Mouse (Mus musculus) heart, adult 9 months (tissue): Measurements from ENCODE around the gene Fez2.

Experiments used
- DNase-seq, 2 experiments: peaks; one replicate each; pipeline ENCODE4 v3.0.0; 2022; ENCODE audit warnings: low spot score in 2 of 2

Fez2 gene

DNA sequence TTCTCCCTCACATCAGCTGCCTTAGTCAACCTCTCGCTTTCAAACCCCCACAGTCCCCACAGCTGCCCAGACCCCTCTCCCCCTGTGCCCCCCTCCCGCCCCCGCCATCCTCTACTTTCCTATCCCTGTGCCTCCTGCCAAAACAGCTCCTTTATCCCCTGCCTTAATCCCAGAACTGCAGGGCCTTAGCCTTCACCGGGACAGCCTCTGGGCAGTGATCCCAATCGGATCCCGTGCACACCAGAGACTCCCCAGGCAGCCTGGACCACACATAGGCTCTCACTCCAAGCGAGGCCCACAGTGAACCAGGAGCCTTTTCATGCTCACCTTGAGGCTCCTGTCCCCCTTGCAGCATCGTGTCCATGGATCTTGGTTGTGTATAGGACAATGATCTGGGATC, 49.5 kb downstream of the Fez2 start:
- no peak for DNase-seq

DNA sequence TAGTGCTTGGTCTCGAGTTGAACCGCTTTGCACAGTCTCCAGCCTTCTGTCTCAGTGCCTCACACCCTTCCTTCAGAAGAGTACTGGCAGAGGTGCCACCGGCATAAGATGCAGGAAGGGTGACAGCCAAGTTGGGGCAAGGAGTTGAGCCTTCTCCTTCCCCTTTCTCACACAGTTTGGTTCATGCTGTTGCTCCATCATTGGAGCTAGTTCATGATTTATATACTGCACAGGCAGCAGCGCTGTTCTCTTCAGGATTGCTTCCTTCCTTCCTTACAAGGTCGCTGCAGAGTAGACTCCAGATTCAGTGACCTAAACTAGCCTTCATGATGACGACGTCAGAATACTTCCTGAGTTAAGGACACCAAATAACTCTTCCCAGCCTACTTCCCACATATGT, 51.9 kb downstream of the Fez2 start:
- no peak for DNase-seq

DNA sequence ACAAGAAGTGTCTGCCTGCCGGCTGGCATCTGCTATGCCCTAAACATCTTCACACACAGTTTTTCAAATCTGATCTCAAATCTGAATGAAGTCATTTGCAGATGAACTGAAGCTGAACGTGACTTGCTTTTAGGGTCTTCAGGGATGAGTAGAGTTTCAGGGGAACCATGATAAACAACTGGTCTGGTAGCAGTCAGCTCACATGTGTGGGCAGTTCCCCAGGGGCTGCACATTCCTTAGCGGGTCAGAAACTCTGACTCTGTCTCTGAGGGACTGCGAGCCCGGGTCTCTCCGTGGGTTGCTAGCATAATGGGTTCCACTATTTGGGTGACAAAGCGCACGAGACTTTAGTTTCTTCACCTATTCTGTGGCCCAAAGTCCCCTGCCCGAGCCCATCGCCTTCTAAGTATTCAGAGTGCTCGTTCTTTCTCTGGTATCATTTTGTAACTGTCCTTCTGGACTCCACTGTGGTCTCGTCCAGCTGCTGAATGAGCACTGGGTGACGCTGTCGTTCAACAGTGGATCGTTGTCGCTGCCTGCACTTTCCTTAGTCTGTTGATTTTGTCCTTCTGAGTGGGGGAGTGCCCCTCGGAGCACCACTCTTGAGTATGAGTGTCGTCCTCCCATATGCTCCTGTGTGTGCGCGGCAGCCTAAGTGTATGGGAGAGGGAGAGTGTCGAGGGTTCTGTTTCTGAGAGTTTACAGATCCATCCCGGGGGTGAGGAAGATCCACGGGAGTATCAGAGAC, 53.2 kb downstream of the Fez2 start:
- no peak for DNase-seq

DNA sequence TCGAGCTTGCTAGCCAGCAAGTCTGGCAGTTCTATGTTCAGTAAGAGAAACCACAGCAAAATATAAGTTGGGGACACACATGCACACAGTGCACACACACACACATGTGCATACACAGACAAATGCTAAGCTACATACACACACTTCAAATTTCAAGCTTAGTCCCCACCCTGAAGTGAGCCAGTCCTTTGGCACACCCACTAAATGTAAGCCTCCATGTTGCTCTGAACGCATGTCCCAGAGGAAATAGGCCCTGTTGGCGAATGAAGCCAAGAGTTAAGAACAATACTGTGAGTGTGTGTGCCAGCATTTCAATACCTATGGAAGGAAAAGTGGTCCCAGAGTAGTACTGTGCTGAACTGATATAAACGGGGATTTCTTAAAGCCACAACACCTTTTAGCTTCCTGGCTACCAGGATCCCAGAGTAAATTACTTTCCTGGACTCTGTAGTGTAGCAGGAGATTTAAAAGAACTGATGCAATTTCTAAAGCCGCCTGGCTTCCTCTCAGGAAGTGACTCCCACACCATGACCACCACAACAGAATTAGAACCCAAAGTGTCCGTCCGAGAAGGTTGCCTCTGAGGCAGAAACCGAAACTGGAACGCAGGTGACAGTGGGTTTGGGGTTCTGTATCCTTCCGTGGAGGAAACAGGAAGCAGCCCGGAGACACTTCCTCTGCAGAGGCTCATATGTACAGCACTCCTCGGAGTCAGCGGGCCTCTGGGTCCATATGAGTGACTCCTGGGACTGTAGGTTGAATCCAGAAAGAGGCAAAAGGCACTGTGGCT, 55.8 kb downstream of the Fez2 start:
- peak; percentile 78 to 86 for DNase-seq

DNA sequence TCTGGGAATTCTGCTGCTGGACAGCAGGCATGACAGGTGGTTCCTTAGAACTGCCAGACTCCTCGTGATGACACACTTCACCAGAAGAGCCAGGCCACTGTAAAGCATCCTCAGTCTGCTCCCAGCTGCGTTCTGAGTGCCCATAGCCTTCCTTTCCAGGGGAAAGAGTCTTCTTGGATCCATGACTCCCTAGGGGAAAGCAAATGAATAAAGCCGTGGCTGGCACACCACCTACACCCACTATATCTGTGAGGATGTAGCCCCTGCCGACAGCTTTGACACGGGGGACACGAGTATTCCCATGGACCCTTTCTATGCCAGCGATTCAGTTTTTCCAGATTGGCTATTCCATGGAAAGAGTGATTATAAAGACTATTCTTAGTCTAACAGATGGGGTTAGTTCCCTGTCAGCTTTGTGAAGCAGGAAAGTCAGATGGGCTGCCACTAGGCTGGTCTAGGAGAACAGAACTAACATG, 59.7 kb downstream of the Fez2 start:
- no peak for DNase-seq

DNA sequence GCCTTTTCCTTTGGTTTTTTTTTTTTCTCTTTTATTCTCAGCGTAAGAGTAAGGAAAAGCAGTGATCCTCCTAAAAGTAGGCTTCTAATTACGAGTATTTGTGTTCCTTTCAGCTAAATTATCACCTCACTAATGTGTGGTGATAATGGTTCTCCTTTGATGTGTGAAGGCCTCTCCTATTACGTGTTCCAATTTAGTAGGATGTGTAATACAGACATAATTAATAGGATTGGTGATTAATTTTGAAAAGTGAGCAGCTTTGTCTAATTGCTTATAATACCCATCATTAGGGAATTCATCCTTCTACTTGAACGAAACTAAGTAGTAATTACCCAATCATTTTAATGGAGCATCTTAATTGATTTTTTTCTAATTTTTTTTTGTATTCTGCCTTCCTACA, 60.2 kb downstream of the Fez2 start:
- no peak for DNase-seq

DNA sequence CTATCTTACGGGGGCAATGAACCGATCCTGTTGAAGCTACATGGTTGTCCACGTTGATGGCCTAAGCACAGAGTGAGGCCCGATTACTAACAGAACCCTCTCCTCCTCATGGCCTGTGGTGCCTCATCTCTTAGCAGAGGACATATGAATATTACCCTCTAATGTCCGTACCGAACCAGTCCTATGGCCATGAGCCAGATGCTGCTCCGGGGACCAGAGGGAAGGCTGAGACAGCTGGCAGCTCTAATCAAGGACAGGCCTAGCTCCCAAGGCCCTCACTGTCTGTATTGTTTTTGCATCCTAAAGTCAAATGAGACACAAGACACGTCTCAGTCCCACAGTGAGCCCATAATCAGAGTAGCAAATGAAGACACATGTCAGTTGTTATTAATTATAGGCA, 62.3 kb downstream of the Fez2 start:
- no peak for DNase-seq

DNA sequence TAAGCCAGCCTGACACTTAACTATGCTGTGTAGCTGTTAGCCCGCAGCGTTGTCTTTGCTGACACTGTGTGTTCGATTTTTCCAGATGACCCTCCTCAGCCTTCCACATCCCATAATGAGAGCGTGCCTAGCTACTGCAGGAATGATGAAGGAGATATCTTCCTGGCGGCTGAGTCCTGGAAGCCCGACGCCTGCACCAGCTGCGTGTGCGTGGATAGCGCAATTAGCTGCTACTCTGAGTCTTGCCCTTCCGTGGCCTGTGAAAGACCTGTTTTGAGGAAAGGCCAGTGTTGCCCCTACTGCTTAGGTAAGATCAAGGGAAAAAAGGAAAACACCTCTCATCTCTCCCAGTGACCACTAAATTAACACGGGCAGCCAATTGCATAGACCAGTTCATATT, 63.1 kb downstream of the Fez2 start:
- DNase-seq = no peak

DNA sequence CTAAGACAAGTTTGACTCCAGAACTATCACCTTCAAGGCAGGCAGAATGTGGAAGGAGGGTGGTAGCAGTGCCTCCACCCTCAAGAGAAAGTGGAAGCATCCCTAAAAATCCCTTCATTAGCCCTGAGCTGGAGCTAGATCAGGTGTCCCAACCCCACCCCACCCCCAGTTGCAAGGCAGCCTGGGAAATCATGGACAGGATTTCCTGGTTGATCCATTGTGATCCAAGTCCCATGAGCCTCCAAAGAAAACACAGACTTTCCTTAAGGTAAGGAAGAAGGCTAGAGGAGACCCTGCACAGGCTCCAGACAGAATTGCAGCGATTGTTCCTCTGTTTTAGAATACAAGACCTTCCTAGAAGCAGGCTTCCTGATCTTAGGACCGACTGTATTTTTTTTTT, 63.5 kb downstream of the Fez2 start:
- peak in 1 of 2 experiments; percentile 45 for DNase-seq

DNA sequence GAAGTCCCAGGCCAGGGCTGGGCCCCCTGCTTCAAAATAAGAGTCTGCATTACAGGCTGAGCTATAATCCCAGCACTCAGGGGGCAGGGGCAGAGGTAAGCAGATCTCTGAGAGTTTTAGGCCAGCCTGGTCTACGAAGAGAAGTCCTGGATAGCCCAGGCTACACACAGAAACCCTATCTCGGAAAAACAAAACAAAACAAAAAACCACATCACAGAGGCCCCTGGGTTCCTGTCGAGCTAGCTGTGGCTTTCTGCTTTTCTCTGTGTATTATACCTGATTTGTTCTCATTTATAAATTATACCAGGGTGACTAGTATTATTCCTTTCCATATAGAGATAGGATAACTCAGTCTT, 65.5 kb downstream of the Fez2 start:
- DNase-seq = no peak

DNA sequence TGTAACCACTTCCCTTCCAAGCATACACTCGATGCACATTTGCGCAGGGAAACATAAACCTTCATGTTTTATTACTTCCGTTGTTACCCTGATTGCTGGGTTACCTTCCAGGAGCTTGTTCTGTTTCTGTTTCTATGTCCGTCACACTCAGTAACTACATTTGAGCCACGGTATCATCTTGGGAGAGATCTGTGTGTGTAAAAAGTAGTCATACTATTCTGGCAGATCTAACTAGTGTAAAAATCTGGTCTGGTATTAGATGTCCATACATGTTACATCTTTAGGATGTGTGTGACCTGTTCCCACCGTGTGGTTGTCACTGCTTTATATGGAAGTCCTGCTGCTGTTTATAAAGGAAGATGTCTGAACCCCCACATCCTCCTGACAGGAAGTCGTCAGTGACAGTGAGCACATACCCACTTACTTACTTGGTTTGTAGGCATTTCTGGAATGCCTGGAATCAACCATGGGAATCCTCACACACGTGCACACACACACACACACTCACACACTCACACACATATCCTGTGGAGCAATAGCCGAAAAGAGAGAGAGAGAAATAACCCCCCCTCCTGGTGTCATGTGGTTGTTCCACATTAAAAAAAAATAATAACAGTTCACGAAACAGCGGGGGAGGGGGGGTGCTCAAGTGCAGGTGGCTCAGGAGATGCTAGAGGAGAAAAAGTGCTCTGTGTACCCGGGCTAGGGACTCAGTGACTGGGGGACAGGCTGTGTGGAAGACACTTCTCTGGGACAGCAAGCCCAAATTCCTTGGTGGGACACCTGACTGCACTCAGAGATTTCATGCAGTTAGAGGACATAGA, 66.1 kb downstream of the Fez2 start:
- DNase-seq = no peak

DNA sequence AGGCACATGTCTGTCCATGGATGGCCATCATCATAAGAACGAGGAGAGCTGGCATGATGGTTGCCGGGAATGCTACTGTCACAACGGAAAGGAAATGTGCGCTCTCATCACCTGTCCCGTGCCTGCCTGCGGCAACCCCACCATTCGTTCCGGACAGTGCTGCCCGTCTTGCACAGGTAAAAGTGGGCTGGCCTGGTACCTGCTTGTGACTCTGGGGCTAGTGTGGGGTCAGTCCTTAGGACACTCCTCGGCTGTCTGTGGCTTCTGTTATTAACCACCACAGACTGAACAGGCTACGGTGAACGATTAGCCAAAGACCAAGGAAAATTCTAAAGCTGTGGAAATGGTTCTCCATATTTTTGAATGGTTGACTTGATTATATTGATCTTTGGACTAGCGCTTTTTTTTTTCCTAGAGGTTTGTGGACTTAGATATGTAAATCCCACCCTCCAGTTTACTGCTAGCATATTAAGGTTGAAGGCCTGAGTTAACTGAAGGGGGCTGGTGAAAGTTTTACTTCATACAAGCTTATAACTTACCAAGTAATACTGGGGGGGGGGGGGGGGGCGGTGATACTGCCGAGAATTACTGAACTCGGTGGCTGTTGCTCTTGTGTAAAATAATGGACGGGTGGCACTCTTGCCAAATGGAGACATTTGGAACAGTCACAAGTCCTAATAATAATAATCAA, 70.7 kb downstream of the Fez2 start:
- DNase-seq = no peak

DNA sequence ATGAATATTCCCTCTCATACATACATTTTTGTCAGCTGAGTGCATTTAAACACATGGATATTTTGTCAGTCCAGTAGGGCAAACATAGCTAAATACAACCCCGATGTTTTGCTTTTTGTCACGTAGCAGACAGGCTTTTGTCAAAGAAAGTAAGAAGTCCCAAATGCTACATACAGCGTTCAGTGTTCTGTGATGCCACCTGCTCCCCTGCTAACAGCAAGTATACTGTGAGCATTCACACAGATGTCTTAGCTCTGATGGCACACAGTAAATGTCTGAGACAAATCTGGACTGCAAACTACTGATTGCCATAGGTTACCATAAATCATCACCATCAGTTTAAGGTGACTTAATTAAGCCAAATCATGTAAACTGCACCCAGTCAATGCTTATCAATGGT, 74.3 kb downstream of the Fez2 start:
- DNase-seq = no peak

DNA sequence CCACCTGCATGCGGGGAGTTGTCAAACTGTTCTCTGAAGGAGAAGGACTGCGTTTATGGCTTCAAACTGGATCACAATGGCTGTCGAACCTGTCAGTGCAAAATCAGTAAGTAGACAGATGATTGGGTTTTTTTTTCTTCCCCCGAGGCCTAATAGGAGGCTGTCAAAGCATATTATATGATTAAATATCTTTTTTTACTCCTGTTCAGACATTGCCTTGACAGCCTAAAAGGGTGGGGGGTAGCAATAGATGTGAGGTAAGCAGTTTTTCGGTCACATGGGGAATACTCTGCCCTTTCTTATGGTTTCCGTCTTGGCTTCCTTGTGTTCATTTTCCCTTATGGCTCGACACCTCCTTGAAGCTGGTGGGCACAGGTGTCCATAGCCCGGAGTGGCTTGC, 82.7 kb downstream of the Fez2 start:
- DNase-seq = no peak

DNA sequence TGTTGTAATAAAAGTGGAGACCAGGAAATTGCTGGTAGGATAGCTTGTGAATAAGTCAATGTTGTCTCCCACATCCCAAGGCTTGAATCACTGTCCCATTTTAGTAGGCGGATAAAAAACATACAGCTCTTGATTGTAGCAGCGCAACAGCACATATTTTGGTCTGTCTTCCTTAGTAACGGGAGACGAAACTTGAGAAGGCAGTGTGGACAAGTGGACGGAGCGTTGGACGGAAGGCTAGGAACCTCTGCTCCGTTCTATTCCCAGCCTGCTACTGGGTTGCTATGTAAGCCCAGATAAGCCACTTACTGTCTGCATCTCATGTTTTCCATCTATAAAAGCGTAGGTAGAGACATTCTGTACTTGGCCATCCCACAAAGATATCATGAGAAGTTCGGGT, 84.7 kb downstream of the Fez2 start:
- DNase-seq = no peak

DNA sequence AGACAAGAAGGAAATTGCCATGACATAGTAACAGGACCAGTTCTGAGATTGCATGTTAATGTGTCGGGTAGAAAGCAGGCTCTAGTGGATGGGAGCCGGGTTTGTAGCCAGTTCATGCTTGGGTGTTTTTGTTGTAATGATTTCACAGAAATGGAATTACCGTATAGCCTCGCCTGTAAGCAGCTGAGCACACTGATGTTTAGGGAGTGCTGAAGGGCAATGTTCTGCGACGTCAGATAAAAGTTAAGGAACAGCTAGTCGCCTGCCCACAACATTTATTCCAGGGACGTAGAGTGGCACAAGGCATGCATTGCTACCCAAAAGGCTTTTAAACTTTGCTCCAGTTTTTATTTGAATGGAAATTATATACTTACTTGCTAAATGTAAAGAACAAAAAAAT, 86.5 kb downstream of the Fez2 start:
- no peak for DNase-seq

DNA sequence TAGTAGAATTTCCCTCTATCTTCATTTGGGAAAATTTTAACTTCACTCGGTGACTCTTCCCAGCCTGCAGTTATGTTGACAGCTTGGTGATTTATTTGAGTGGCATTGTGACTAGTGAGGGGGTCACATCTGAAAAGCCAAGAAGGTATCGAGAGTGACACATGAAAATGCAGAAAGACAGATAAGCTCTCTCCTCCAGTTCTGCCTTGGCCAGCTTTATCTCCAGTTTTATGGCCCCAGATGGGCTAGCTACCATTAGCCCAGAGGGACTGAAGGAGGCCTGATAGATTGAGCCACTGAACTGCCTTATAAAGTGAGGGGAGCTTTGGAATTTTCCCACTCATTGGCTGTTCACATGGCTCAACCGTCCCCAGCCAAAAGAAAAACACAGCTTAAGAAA, 89.7 kb downstream of the Fez2 start:
- DNase-seq = no peak

DNA sequence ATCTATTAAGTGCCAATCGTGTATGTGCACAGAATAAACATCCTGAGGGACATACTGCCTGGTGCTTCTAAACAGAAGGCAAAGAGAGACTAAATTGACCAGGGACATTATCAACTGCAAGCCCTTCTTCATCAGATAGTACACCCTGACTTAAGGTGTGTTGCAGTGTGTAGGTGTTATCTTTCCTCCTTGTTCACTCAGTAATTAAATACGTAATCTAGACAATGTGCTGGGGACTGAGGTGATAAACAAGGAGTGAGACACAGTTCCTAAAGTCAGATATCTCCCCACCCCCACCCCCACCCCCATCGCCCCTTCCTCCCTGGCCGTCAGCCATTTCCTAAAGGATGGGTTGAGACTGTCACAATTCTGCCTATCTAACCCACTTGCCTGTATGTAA, 90.8 kb downstream of the Fez2 start:
- DNase-seq = no peak

DNA sequence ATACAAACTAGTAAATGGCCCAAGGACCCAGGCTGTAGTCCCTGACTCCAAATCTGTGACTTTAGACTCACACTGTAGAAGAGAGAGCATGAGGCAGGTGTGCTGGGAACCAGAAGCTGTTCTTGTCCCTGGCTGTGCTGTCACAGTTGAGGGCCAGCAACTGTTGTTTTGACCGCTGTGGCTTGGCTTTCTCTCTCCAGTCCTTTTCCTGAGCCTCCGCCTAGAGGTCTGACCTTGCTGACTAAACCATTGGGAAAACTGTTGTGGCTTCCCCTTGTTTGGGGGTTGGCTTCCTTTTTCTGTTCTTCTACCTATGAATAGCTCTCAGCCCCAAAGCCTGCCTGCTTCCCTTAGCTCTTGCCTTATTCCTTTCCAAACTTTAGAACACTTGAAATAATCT, 91.6 kb downstream of the Fez2 start:
- DNase-seq = peak; percentile 28 to 42

DNA sequence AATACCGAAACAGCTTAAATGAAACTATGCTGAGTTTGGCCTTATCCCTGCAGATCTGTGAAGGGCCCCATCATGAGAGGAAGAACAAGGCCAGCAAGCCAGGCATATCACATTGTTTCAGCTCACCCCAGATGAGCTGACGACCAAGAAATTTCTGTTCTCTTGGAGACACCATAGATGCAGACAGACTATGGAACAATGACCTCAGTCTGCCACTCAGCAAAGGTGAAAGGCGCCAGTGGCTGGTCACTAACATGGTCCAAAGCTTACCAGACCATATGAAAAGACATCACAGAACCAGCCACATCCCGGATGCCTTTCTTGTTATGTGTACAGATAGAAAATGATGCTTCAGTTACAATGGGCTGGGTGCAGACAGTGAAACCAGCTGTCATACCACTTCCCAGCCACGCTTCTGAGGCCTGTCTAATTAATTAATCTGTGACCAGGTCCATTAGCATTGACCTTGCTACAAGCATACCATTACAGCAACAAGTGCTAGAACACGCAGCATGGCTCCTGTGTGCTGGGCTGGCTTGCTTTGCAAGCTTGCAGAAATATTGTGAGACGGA, 92.1 kb downstream of the Fez2 start:
- DNase-seq = no peak
